Mouse (Mus musculus): ENCODE measurements at regions not wholly inside any gene's neighbourhood (a gene's known extent, or its start where the extent isn't known, plus 50 kb on each side); places are given as distances from the start of the nearest gene placed in this dataset.

DNA sequence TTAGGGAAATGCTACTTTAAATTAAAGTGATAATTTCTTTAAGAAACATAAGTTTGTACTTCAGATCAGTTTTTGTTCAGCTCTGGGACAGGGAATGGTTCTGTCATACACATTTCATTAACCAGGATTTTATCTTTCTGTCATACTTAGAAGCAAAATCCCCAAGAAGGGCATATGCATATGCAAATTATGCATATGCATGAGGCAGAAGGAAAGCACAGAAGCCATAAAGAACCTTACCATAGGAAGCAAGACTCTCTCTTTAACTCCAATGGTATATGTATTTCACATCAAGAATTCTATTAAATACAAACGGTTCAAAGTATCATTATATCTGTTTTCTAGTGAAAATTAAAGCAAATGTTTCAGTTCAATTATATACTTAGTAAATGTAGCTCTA is 381.5 kb downstream of the Kcnj3 start:
- intact Hi-C loops (cut with DNase I) = loop anchor here (10.0 kb wide), 1 partner anchor 112 kb away; no protein-coding TSS in a partner anchor
- no peak for DNase-seq (ENCODE audit: low spot score in 2 of 2)

DNA sequence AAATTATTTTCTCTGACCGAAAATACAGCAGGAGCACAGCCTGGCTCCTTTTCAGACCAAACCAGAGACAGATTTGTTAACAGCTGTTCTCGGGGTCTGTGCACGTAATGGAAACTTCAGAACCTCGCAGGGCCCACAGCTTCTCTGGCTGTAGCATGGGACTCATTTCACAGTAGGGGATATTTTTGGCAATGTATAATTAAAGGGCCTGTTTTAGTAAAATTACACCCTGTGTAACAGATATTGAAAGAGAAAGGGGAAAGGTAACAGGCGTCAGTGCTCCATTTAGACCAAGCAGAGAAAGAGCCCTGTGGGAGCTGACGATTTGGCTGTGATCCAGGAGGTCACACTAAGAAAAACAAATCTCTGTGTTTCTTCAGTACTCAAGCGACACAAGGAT is 382.4 kb downstream of the Kcnj3 start:
- intact Hi-C loops (cut with DNase I) = loop anchor here (10.0 kb wide), 1 partner anchor 113 kb away; no protein-coding TSS in a partner anchor
- DNase-seq (ENCODE audit: low spot score in 2 of 2) = peak; percentile 37 to 52

DNA sequence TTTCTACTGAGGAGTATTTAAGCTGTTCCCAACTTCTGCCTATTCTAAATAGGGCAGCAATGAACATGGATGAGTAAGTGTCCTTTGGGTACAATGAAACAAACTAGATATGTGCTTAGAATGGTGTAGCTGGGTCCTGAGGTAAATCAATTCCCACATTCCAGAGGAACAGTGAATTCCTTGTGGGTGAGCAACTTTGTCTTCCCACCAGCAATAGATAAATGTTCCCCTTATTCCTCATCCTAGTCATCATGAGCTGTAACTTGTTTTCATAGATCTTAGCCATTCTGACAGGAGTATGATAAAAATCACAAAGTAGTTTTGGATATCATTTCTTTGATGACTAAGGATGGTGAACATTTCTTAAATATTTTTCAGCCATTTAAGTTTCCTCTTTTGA is 387.0 kb downstream of the Kcnj3 start:
- no peak for DNase-seq (ENCODE audit: low spot score in 2 of 2)
- intact Hi-C loops (cut with DNase I) = no loop called here

DNA sequence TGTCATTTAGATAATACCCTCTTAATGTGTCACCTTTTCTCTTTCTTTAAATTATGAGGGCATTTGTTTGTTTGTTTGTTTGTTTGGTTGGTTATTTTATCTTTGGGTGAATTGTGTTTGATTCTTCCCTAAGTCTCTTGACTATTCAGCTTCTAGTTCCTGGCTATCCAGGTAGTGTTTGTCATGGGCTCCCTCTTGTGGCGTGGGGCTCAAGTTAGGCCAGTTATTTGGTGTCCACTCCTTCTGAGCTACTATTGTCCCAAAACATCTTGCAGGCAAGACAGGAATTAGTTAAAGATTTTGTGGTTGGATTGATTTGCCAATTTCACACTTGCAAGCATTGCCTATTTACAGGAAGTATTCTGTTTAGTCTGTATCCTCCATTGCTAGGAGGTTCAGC is 405.8 kb downstream of the Kcnj3 start:
- DNase-seq (ENCODE audit: low spot score in 2 of 2) = peak; percentile 12 to 27
- intact Hi-C loops (cut with DNase I) = loop anchor here (5.0 kb wide), 1 partner anchor 534 kb away; no protein-coding TSS in a partner anchor

DNA sequence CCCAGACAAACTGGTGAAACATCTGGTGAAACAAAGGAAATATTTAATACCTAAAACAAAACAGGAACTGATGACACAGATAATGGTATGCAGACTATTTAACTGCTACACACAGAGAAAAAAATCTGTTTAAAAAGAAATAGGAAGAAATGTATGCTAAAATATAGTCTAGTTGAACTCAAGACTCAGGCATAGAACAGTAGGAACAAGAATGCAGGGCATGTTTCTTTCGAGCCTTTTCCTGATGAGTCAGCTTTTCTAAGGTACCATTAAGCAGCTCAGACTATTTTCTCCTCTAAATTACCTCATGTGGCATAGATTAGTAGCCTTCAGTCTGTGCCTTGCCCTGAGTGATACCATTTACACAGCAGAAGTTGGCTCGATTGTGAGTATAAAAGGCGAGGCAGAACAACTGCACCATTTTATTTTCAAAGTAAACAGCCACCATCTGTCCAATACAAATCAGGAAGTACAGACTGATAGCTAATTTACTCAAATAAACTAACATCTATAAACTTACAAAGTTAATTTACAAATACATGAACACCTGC is 411.1 kb downstream of the Kcnj3 start:
- no peak for DNase-seq (ENCODE audit: low spot score in 2 of 2)
- intact Hi-C loops (cut with DNase I) = no loop called here

DNA sequence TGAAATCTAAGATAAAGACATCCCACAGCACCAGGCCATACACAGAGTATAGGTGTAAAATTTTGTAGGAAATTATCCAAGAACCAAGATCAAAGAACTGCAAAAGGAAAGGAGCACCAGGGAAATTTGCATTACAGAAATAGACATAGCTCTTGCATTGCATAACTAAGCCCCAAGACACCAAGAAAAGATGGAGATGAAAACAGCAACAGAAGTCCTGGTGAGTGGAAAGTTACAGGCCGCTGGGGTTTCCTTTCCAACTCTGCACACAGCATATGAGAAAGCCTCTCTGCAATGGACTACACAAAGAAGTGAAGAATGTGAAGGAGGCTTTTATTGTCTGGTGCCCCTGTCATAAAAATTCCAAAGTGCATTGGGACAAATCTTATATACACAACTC is 426.7 kb downstream of the Kcnj3 start:
- intact Hi-C loops (cut with DNase I) = no loop called here
- DNase-seq (ENCODE audit: low spot score in 2 of 2) = peak; percentile 5 to 21

DNA sequence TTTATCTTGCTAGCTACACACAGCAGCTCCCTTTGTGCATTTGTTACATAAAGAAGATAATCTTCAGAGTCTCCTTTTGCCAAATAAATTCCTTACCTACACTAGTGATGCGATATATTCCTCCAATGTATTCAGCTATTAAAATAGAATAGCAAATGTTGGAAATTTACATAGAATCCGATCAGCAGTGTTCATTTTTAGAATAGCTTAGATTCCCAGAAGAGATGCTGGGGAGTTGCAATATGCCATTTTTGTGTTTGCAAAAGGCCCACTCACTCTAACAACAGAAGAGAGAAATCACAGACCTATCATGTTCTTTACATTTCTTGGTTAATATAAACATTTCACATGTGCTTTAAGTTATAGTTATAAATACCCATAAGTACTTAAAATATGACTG is 454.2 kb downstream of the Kcnj3 start:
- no peak for DNase-seq (ENCODE audit: low spot score in 2 of 2)
- intact Hi-C loops (cut with DNase I) = loop anchor here (5.0 kb wide), 1 partner anchor 198 kb away; no protein-coding TSS in a partner anchor

DNA sequence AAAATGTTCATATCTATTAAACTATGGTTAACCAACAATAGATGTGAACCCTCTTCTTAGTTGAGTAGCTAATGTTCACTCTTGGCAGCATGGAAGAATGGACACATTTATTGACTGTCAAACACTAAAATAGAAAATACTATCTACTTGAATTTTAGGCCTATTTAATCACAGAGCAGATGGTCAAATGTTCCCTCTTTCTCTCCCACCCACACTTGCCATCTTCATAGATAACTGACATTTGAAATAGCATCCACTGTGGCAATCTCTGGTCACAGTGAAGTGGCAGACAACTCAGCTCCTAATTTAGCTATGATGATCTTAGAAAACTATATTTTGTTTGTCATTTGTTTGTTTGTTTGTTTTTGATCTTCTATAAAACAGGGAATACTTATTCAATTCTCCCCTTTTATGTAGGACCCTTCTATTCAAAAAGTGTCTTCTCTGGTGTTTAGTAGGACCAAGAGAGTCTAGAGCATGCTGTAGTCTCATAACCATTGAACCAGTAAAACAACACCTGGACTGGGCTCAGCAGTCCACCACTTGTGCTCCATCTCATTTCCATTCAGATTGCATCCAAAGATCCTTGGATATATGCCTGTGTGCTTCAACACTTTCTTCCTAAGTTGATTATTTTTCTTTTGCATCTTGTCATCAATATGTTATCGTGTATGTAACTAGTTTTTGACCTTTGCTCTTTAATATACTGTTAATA is 457.2 kb downstream of the Kcnj3 start:
- DNase-seq (ENCODE audit: low spot score in 2 of 2) = no peak

DNA sequence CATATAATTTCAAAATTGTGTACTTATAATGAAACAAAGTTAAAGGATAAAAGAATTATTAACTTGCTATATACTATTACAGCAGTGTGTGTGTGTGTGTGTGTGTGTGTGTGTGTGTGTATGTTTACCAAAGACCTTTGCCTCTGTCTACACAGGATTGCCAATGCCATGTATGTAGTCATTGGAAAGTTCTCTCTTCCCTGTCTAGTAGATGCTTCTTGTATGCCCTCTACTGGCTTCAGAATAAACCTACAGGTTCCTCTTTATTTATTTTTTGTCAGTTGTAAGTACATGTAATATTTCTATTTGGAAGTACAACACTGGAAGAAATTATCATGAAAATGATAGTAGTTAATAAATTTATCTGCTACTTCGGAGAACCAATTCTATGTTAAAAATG is 484.5 kb downstream of the Kcnj3 start:
- no peak for DNase-seq (ENCODE audit: low spot score in 2 of 2)
- intact Hi-C loops (cut with DNase I) = loop anchor here (5.0 kb wide), 1 partner anchor 613 kb away; no protein-coding TSS in a partner anchor

More for the DNA sequence above, 457.2 kb downstream of the Kcnj3 start:
- intact Hi-C loops (cut with DNase I) = loop anchor here (5.0 kb wide), 1 partner anchor 201 kb away; no protein-coding TSS in a partner anchor
